9 mouse cellular contexts compared by ENCODE assay signal in the genomic region with DNA sequence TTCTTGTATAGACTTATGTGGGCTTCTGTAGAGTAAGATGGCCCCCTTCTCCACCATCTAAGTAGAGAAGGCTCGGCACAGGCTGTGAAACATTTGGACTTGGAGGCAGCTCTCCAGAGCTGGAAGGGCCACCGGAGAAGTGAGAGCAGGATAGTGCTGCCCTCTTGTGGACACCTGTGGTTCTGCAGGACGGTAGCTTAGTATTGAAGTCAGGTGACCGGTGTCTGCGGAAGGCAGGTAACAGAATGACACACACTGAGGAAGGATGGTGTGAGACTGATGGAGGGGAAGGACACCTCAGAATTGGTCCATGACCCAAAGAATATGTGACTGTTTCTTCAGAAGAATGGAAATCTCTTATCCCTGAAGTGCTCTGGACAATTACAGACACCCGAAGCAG. TPM values are rescaled to one million over a fixed set of nuclear protein-coding genes. Genes with fewer than 3 reads are reported as not detected.
DNase-seq lines count a peak whose midpoint lies in the region; ATAC-seq and TF ChIP-seq lines count a peak whose summit lies in the region.
"Had no signal": no experiment of that assay in that cellular context is flagged by ENCODE, and none has a peak within 500 bp of the region (broad histone marks: within the 10 kb centered on the region; RNA-seq: fewer than 3 reads in every experiment).

No protein-coding gene starts in this region.

- 32% methylated on average over 6 of the region's 6 CpGs for WGBS in hindbrain, embryonic 10.5 days
- 41% methylated on average over 6 of the region's 6 CpGs for WGBS in hindbrain, embryonic 12.5 days
- WGBS in midbrain, postnatal 0 days = 34% methylated on average over 6 of the region's 6 CpGs

- H3K36me3 ChIP-seq in hindbrain, embryonic 10.5 days = no peaks in the 10 kb centered on the region
- no peaks in the 10 kb centered on the region for H3K36me3 ChIP-seq in hindbrain, embryonic 12.5 days
- H3K36me3 ChIP-seq in midbrain, postnatal 0 days (ENCODE audit: insufficient read depth, low read length) = no peaks in the 10 kb centered on the region

- peak; percentile 60 for DNase-seq in hindbrain, embryonic 10.5 days (ENCODE audit: low spot score)
- peak; percentile 31 for DNase-seq in CD4-positive helper T cell, adult 2 months (ENCODE audit: low read depth, low spot score)
- DNase-seq in brain, embryonic 14.5 days (ENCODE audit: low read depth) = peak; percentile 60
- DNase-seq in kidney, postnatal 4 days = peak; percentile 79 to 80
- DNase-seq in midbrain, postnatal 0 days (ENCODE audit: low spot score) = peak; percentile 61
- DNase-seq in thymus, postnatal 14 days = peak; percentile 42

- peak; percentile 86 for TF ChIP-seq CTCF in brain, embryonic 14.5 days (IDR thresholded peaks at IDR 0.05; ENCODE audit: borderline replicate concordance, extremely low read depth, insufficient read depth, insufficient read length)
- peak; percentile 85 for TF ChIP-seq CTCF in midbrain, postnatal 0 days (IDR thresholded peaks at IDR 0.05)

- no peak for ATAC-seq in hindbrain, embryonic 12.5 days (ENCODE audit: low FRiP score)
- peak; percentile 62 for ATAC-seq in erythroblast, adult 5-6 weeks (replicated peaks; ENCODE audit: low FRiP score, poor library complexity, severe bottlenecking)
- ATAC-seq in midbrain, postnatal 0 days (ENCODE audit: low FRiP score) = no peak

- no peak overlapping the region for H3K4me3 ChIP-seq in hindbrain, embryonic 10.5 days
- no peak overlapping the region for H3K4me3 ChIP-seq in hindbrain, embryonic 12.5 days
- H3K4me3 ChIP-seq in midbrain, postnatal 0 days (ENCODE audit: low read depth, low read length) = no peak overlapping the region

- peaks cover 57% of the 10 kb centered on the region for H3K27me3 ChIP-seq in hindbrain, embryonic 10.5 days (ENCODE audit: insufficient read depth, poor library complexity, severe bottlenecking)
- peaks cover 53% of the 10 kb centered on the region for H3K27me3 ChIP-seq in hindbrain, embryonic 12.5 days
- H3K27me3 ChIP-seq in midbrain, postnatal 0 days (ENCODE audit: insufficient read depth, low read length) = peaks cover 20% of the 10 kb centered on the region

- no peaks in the 10 kb centered on the region for H3K9me3 ChIP-seq in hindbrain, embryonic 10.5 days
- no peaks in the 10 kb centered on the region for H3K9me3 ChIP-seq in hindbrain, embryonic 12.5 days (replicated peaks)
- no peaks in the 10 kb centered on the region for H3K9me3 ChIP-seq in midbrain, postnatal 0 days (ENCODE audit: low read length)

- no peak for TF ChIP-seq POLR2A in brain, embryonic 14.5 days (IDR thresholded peaks at IDR 0.05; ENCODE audit: borderline replicate concordance, extremely low read depth, insufficient read depth, insufficient read length, poor library complexity, severe bottlenecking)

- no peak overlapping the region for H3K4me2 ChIP-seq in hindbrain, embryonic 12.5 days (replicated peaks)
- no peak overlapping the region for H3K4me2 ChIP-seq in midbrain, postnatal 0 days (ENCODE audit: low read depth, low read length, poor library complexity, severe bottlenecking)

- no peak overlapping the region for H3K9ac ChIP-seq in hindbrain, embryonic 12.5 days
- H3K9ac ChIP-seq in midbrain, postnatal 0 days (replicated peaks; ENCODE audit: low read length, poor library complexity, severe bottlenecking) = no peak overlapping the region

- peaks cover 9% of the 10 kb centered on the region for H3K4me1 ChIP-seq in hindbrain, embryonic 10.5 days (replicated peaks)
- 0 out of 2 replicates have a peak, but pooled peaks cover 5% of the 10 kb centered on the region for H3K4me1 ChIP-seq in hindbrain, embryonic 12.5 days
- no peaks in the 10 kb centered on the region for H3K4me1 ChIP-seq in midbrain, postnatal 0 days (ENCODE audit: insufficient read depth, low read length)

- no peak overlapping the region for H3K27ac ChIP-seq in hindbrain, embryonic 10.5 days
- H3K27ac ChIP-seq in hindbrain, embryonic 12.5 days = no peak overlapping the region
- H3K27ac ChIP-seq in midbrain, postnatal 0 days (ENCODE audit: low read depth, low read length) = no peak overlapping the region

RNA-seq across cellular contexts. Expression of a gene that starts 19.2 kb away (rescaled TPM):
- polyA plus RNA-seq in hindbrain, embryonic 10.5 days (2016; fragmentation: Nextera tagmentation; extraction: Ambion mirVana) = 11.5 and 16.9 TPM in 2 replicates
- 10.3 and 16.3 TPM in 2 replicates for polyA plus RNA-seq in hindbrain, embryonic 12.5 days (2016; fragmentation: Nextera tagmentation; extraction: Ambion mirVana)
- polyA plus RNA-seq in brain, embryonic 14.5 days (2012; rRNA removed) = 4.5 and 8.4 TPM in 2 replicates
- total RNA-seq in erythroblast, adult 5-6 weeks (2015; ENCODE audit: low replicate concordance) = not detected in 2 replicates
- total RNA-seq in erythroblast, adult 5-6 weeks (2017; ENCODE audit: low replicate concordance) = not detected in 2 replicates
- total RNA-seq in midbrain, postnatal 0 days (2014; rRNA removed) = 3.9 and 6.3 TPM in 2 replicates
- 3.2 and 3.5 TPM in 2 replicates for polyA plus RNA-seq in midbrain, postnatal 0 days (2015; fragmentation: Nextera tagmentation; extraction: Ambion mirVana)
- total RNA-seq: left cerebral cortex, postnatal 10 days had no signal
